Mouse (Mus musculus) limb, embryonic 14.5 days (tissue): ENCODE measurements around the gene Cdh22. TPM values are rescaled to one million over a fixed set of nuclear protein-coding genes. Genes with fewer than 3 reads are reported as not detected.

Source experiments
- ATAC-seq: fragments of 200-750 bp; cut with Nextera tagmentation; 2 replicates; pipeline ENCODE4 v1.8.0; 2017; ENCODE audit warnings: low read depth, moderate number of reproducible peaks, moderate TSS enrichment; ENCODE audit not compliant: low FRiP score
- DNase-seq: peaks from one replicate; pipeline ENCODE4 v3.0.0-alpha.2; 2015; ENCODE audit warnings: low spot score
- H3K27ac ChIP-seq: fragments of 300-500 bp; sonication (generic); replicated peaks from 2 replicates; pipeline ENCODE4 v1.5.1; 2014; ENCODE audit warnings: low read depth, mild to moderate bottlenecking, low read length, moderate library complexity, mixed read lengths
- H3K27me3 ChIP-seq: fragments of 300-500 bp; sonication (generic); 2 replicates; pipeline ENCODE4 v1.6.1; 2014; ENCODE audit warnings: low read length, mixed read lengths; ENCODE audit not compliant: control insufficient read depth, insufficient read depth
- H3K36me3 ChIP-seq: fragments of 300-500 bp; sonication (generic); 2 replicates; pipeline ENCODE4 v1.6.1; 2014; ENCODE audit warnings: mild to moderate bottlenecking, low read length, moderate library complexity, mixed read lengths; ENCODE audit not compliant: control insufficient read depth, insufficient read depth
- H3K4me1 ChIP-seq: fragments of 300-500 bp; sonication (generic); 2 replicates; pipeline ENCODE4 v1.6.1; 2014; ENCODE audit warnings: antibody characterized with exemption, low read length, mixed read lengths; ENCODE audit not compliant: control insufficient read depth, insufficient read depth
- H3K4me2 ChIP-seq: fragments of 300-500 bp; sonication (generic); replicated peaks from 2 replicates; pipeline ENCODE4 v1.6.1; 2014; ENCODE audit warnings: low read depth, mild to moderate bottlenecking, low read length, moderate library complexity; ENCODE audit not compliant: severe bottlenecking
- H3K4me3 ChIP-seq: fragments of 300-500 bp; sonication (generic); replicated peaks from 2 replicates; pipeline ENCODE4 v1.5.1; 2014; ENCODE audit warnings: low read length
- H3K9ac ChIP-seq: fragments of 300-500 bp; sonication (generic); 2 replicates; pipeline ENCODE4 v1.6.1; 2014; ENCODE audit warnings: mild to moderate bottlenecking, low read depth, low read length, moderate library complexity; ENCODE audit not compliant: severe bottlenecking
- H3K9me3 ChIP-seq: fragments of 300-500 bp; sonication (generic); 2 replicates; pipeline ENCODE4 v1.6.1; 2016; ENCODE audit warnings: low read length; ENCODE audit not compliant: control insufficient read depth
- POLR2A ChIP-seq: fragments of 200-500 bp; IDR thresholded peaks from 2 replicates; pipeline ENCODE4 v1.8.0; 2012; ENCODE audit warnings: inconsistent platforms, mild to moderate bottlenecking, moderate library complexity, borderline replicate concordance; ENCODE audit not compliant: insufficient read depth, insufficient read length; ENCODE audit errors: extremely low read depth
- WGBS: fragments of 180-500 bp; shearing (Covaris S2); extraction: QIAGEN DNeasy Blood & Tissue Kit; methylation state at CpG from one replicate; pipeline ENCODE4 v1.1.7; 2014; 5-methylcytosine and 5-hydroxymethylcytosine counted together
- polyA plus RNA-seq, 2 experiments: library from polyadenylated mRNA; depleted of rRNA in 1 of 2; stranded (reverse) in 1 of 2; unstranded in 1 of 2; fragments of >200 nt; fragmentation: Nextera tagmentation in 1 of 2; extraction: Ambion mirVana in 1 of 2; gene quantifications; 2 replicates each; pipeline versions ENCODE4 v1.2.1 to v1.2.3; 2012 to 2014

The Cdh22 gene
- polyA plus RNA-seq, 2 experiments = 0.30 to 0.40 TPM

- Histone ChIP-seq H3K4me3 (no peak overlapping the region), H3K4me2 (no peak overlapping the region), H3K36me3 (no peaks in the 10 kb centered on the region), H3K4me1 (peaks cover 15% of the 10 kb centered on the region; the same call in 1 of the 2 replicates), H3K9ac (no peak overlapping the region), H3K27ac (no peak overlapping the region), H3K27me3 (no peaks in the 10 kb centered on the region), H3K9me3 (no peaks in the 10 kb centered on the region)
- ATAC-seq = no peak
- 75% methylated on average over 9 of the region's 9 CpGs for WGBS
- DNase-seq = no peak
- TF ChIP-seq POLR2A = no peak
Observed at GRCm38 (mm10) chr2:165187648-165188380, 46.8 kb downstream of the Cdh22 start.

DNA sequence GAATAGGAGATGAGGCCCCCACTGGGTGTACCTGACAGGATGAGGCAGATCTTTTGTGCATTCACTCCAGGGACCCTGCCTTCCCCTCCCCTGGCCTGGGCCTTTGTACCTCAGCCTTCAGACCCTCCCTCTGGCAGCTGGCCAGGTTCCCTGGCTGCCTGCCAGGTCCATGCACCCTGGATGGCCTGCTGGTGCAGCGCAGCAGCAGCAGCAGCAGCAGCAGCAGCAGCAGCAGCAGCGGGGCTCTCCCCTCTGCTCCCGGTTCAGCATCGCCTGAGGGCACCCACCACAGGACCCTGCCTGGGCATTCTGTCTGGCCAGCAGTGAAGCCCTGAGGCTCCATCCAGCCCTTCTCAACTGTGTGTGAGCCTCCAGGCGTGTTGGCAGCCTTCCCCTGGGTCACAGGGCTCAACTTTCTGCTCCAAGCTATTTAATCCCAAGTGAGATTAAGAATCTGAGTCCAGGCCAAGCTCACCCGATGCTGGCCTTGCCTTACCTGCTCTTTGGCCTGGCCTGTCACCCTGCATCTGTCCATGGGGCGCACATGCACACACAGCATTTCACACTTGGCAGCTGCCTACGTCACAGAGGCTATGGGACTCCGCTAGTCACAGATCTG is 50.5 kb downstream of the Cdh22 start:
- DNase-seq (no peak), ATAC-seq (peak; percentile 34; the same call in 1 of the 2 replicates)
- Histone ChIP-seq H3K36me3 (no peaks in the 10 kb centered on the region), H3K27me3 (peaks cover 25% of the 10 kb centered on the region), H3K27ac (no peak overlapping the region), H3K4me2 (no peak overlapping the region), H3K4me1 (peaks cover 21% of the 10 kb centered on the region; the same call in 1 of the 2 replicates), H3K9me3 (no peaks in the 10 kb centered on the region), H3K4me3 (no peak overlapping the region), H3K9ac (0 out of 2 replicates have a peak overlapping the region, but pooled peaks have one; percentile 28)
- no peak for TF ChIP-seq POLR2A
- 32% methylated on average over 9 of the region's 9 CpGs for WGBS

DNA sequence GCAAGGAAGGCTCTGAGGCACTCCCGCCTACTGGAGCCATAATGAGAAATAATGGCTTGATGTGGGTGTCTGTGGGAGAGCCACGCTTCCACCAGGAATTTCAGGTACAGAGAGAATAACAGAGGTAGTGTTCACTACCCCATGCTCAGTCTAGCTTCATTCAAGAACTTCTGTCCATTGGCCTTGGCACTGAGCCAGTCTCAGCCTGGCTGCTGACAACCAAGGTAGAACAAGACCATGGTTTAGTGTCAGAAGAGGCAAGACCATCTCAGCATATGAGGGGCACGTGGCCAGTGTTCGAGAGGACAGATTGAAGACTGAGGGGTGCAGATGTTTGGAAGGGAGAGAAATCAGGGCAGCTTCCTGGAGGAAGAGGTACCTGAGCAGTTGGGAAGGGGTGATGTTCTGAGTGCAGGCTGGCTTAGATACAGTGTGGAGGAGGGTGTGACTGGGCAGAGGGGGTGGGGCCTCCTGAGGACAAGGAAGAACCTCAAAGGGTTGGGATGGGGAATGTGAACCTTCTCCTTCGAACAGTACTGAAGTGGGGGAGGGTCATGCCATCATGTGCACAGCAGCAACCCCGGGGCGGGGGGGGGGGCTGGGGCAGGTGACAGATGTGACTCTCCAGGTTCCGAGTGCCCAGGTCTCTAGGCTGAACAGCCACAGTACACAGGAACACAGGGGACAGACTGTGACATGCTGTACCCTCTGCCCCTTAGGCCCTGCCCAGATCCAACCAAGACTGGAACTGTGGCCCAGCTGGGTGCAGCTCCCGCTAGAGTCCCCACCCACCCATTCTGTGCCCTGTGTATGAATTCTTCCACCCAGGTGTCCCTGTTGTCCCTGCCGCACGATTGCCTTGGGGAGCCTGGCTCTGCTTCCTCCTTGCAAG is 52.3 kb downstream of the Cdh22 start:
- H3K36me3 ChIP-seq = no peaks in the 10 kb centered on the region
- no peak overlapping the region for H3K4me2 ChIP-seq
- no peak for DNase-seq
- H3K4me1 ChIP-seq = peaks cover 21% of the 10 kb centered on the region; the same call in 1 of the 2 replicates
- H3K27ac ChIP-seq = no peak overlapping the region
- TF ChIP-seq POLR2A = no peak
- H3K27me3 ChIP-seq = peaks cover 43% of the 10 kb centered on the region
- WGBS = 40% methylated on average over 8 of the region's 11 CpGs
- ATAC-seq = no peak
- no peak overlapping the region for H3K9ac ChIP-seq
- no peaks in the 10 kb centered on the region for H3K9me3 ChIP-seq
- no peak overlapping the region for H3K4me3 ChIP-seq

DNA sequence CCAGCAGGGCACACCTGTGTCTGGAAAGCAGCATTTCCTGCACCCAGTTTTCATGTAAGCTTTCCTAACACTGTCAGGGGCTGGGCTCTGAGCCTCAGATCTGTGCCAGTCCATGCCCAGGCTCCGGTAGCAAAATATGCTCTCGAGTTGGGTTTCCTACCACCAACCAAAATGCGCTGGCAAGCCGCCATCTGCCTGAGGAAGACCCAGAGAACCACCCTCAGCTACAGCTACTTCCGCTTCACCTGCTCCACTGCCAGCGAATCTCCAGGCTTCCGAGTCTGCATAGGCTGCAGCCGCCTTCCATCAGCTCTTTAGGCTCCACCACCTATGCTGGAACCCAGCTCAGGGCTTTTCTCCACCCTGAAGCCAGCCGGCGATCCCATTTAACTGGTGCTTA is 55.4 kb downstream of the Cdh22 start:
- Histone ChIP-seq H3K27ac (no peak overlapping the region), H3K4me3 (no peak overlapping the region), H3K27me3 (peaks cover 59% of the 10 kb centered on the region), H3K4me2 (no peak overlapping the region), H3K9me3 (no peaks in the 10 kb centered on the region), H3K36me3 (no peaks in the 10 kb centered on the region), H3K9ac (no peak overlapping the region), H3K4me1 (peaks cover 22% of the 10 kb centered on the region; the same call in 1 of the 2 replicates)
- ATAC-seq (no peak), DNase-seq (no peak)
- TF ChIP-seq POLR2A = no peak
- WGBS = 44% methylated on average over 10 of the region's 10 CpGs

DNA sequence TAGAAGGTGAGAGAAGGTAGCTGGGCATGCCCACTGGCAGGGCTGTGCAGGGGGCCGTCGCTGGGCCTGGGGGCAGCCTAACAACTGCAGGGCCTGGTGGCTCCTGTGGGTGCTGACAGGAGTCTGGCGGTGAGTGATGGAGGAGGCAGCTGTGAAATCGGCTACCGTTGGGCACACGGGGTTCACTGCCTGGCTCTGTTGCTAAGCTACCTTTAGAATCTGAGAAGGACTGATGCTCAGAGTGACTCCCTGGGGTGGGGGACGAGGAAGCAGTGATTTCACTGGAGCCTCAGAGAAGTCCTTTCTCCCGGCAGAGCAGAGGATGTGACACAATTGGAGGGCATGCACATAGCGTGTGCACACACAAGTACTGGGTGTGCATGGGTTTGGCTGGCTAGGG is 57.7 kb downstream of the Cdh22 start:
- no peak overlapping the region for H3K4me3 ChIP-seq
- H3K9ac ChIP-seq = no peak overlapping the region
- H3K4me2 ChIP-seq = no peak overlapping the region
- no peaks in the 10 kb centered on the region for H3K9me3 ChIP-seq
- no peak overlapping the region for H3K27ac ChIP-seq
- TF ChIP-seq POLR2A = no peak
- no peaks in the 10 kb centered on the region for H3K36me3 ChIP-seq
- no peak for ATAC-seq
- WGBS = 10% methylated on average over 9 of the region's 9 CpGs
- DNase-seq = no peak
- 0 out of 2 replicates have a peak, but pooled peaks cover 3% of the 10 kb centered on the region for H3K4me1 ChIP-seq
- peaks cover 72% of the 10 kb centered on the region for H3K27me3 ChIP-seq
